Mouse (Mus musculus) retina, postnatal 1 day (tissue): ENCODE data around the gene Dock2.

Experiments
- DNase-seq: peaks from one replicate; pipeline ENCODE4 v3.0.0-alpha.2; 2012

The Dock2 gene

GRCm38 (mm10) chr11:34525096-34525891 is 258.4 kb downstream of the Dock2 start:
- DNase-seq, result no peak

- no peak for DNase-seq
Measured at GRCm38 (mm10) chr11:34524586-34524985, 259.1 kb downstream of the Dock2 start.

- DNase-seq, result peak; percentile 4
Measured at GRCm38 (mm10) chr11:34518566-34518965, 265.1 kb downstream of the Dock2 start.

GRCm38 (mm10) chr11:34516971-34517370 is 266.7 kb downstream of the Dock2 start:
- DNase-seq, result no peak

GRCm38 (mm10) chr11:34515301-34515700 is 268.4 kb downstream of the Dock2 start:
- no peak for DNase-seq

GRCm38 (mm10) chr11:34506390-34506789 is 277.3 kb downstream of the Dock2 start:
- DNase-seq, result no peak

- no peak for DNase-seq
Measured at GRCm38 (mm10) chr11:34499663-34500062, 284.0 kb downstream of the Dock2 start.

- DNase-seq, result no peak
Measured at GRCm38 (mm10) chr11:34494682-34495081, 289.0 kb downstream of the Dock2 start.

- DNase-seq, result no peak
Measured at GRCm38 (mm10) chr11:34492986-34493385, 290.7 kb downstream of the Dock2 start.

- no peak for DNase-seq
Measured at GRCm38 (mm10) chr11:34492223-34492622, 291.5 kb downstream of the Dock2 start.

GRCm38 (mm10) chr11:34489548-34489947 is 294.1 kb downstream of the Dock2 start:
- no peak for DNase-seq

- no peak for DNase-seq
Measured at GRCm38 (mm10) chr11:34479301-34479700, 304.4 kb downstream of the Dock2 start.

GRCm38 (mm10) chr11:34469792-34470191 is 313.9 kb downstream of the Dock2 start:
- peak; percentile 9 for DNase-seq

GRCm38 (mm10) chr11:34468571-34468970 is 315.1 kb downstream of the Dock2 start:
- DNase-seq, result peak; percentile 10

- DNase-seq, result no peak
Measured at GRCm38 (mm10) chr11:34467056-34467455, 316.6 kb downstream of the Dock2 start.

- peak; percentile 4 for DNase-seq
Measured at GRCm38 (mm10) chr11:34449944-34450343, 333.7 kb downstream of the Dock2 start.

GRCm38 (mm10) chr11:34447891-34448290 is 335.8 kb downstream of the Dock2 start:
- DNase-seq, result peak; percentile 75

- no peak for DNase-seq
Measured at GRCm38 (mm10) chr11:34438429-34438828, 345.3 kb downstream of the Dock2 start.

- no peak for DNase-seq
Measured at GRCm38 (mm10) chr11:34437446-34437845, 346.2 kb downstream of the Dock2 start.

- DNase-seq, result no peak
Measured at GRCm38 (mm10) chr11:34431978-34432377, 351.7 kb downstream of the Dock2 start.

- no peak for DNase-seq
Measured at GRCm38 (mm10) chr11:34431371-34431770, 352.3 kb downstream of the Dock2 start.

GRCm38 (mm10) chr11:34430940-34431339 is 352.8 kb downstream of the Dock2 start:
- DNase-seq, result no peak

- DNase-seq, result no peak
Measured at GRCm38 (mm10) chr11:34427212-34427611, 356.5 kb downstream of the Dock2 start.

GRCm38 (mm10) chr11:34424546-34424945 is 359.1 kb downstream of the Dock2 start:
- DNase-seq, result no peak

- DNase-seq, result no peak
Measured at GRCm38 (mm10) chr11:34421061-34421460, 362.6 kb downstream of the Dock2 start.
